Mouse (Mus musculus) CD4-positive naive resting alpha-beta T cell, adult 57 days (primary cell): ENCODE measurements around the gene Hydin. TPM values are rescaled to one million over a fixed set of nuclear protein-coding genes. Genes with fewer than 3 reads are reported as not detected.

Source experiments
- total RNA-seq: library from RNA; stranded (reverse); gene quantifications from one replicate; pipeline ENCODE4 v1.2.4, GENCODE M21; 2023

The Hydin gene
- total RNA-seq, result not detected

GRCm38 (mm10) chr8:110266741-110267140 lies at the start of gene Hydin:
Gene Hydin (plus strand): TSS chr8:110266977.

GRCm38 (mm10) chr8:110618391-110619207 lies 351.8 kb downstream of the Hydin start, which contains the start of gene Vac14:
Gene Vac14 (plus strand): TSS chr8:110618585.

Other genes with a start within 250 kb of the Hydin start
- gene Chst4, start 227.2 kb upstream of the Hydin start, total RNA-seq, result 0.68 TPM
- 3.3 TPM for gene Zfp612, start 187.2 kb upstream of the Hydin start, total RNA-seq
- gene Gm21964, start 165.8 kb upstream of the Hydin start, total RNA-seq, result not detected
- not detected for gene Gm17720, start 164.2 kb upstream of the Hydin start, total RNA-seq
- not detected for gene Calb2, start 98.8 kb upstream of the Hydin start, total RNA-seq
- 5.0 TPM for gene Cmtr2, start 51.3 kb upstream of the Hydin start, total RNA-seq